Mouse (Mus musculus) embryonic facial prominence, embryonic 12.5 days (tissue): ENCODE data around the gene Fam214b. TPM values are rescaled to one million over a fixed set of nuclear protein-coding genes. Genes with fewer than 3 reads are reported as not detected.

Source experiments
- ATAC-seq: fragments of 200-750 bp; cut with Nextera tagmentation; 2 replicates; pipeline ENCODE4 v1.8.0; 2017; ENCODE audit not compliant: insufficient number of reproducible peaks, insufficient read depth, low FRiP score, low TSS enrichment
- H3K27ac ChIP-seq: fragments of 300-500 bp; sonication (generic); 2 replicates; pipeline ENCODE4 v1.5.1; 2016; ENCODE audit warnings: mild to moderate bottlenecking
- H3K27me3 ChIP-seq: fragments of 300-500 bp; sonication (generic); 2 replicates; pipeline ENCODE4 v1.6.1; 2016; ENCODE audit warnings: mild to moderate bottlenecking, moderate library complexity
- H3K36me3 ChIP-seq: fragments of 300-500 bp; sonication (generic); 2 replicates; pipeline ENCODE4 v1.6.1; 2016; ENCODE audit warnings: mild to moderate bottlenecking
- H3K4me1 ChIP-seq: fragments of 300-500 bp; sonication (generic); 2 replicates; pipeline ENCODE4 v1.6.1; 2016
- H3K4me2 ChIP-seq: fragments of 300-500 bp; sonication (generic); replicated peaks from 2 replicates; pipeline ENCODE4 v1.6.1; 2016; ENCODE audit warnings: mild to moderate bottlenecking, moderate library complexity
- H3K4me3 ChIP-seq: fragments of 300-500 bp; sonication (generic); 2 replicates; pipeline ENCODE4 v1.5.1; 2016; ENCODE audit warnings: mild to moderate bottlenecking
- H3K9ac ChIP-seq: fragments of 300-500 bp; sonication (generic); 2 replicates; pipeline ENCODE4 v1.6.1; 2016; ENCODE audit warnings: mild to moderate bottlenecking, moderate library complexity
- H3K9me3 ChIP-seq: fragments of 300-500 bp; sonication (generic); 2 replicates; pipeline ENCODE4 v1.6.1; 2016; ENCODE audit warnings: mild to moderate bottlenecking, moderate library complexity
- WGBS: fragments of 180-500 bp; shearing (Covaris S2); methylation state at CpG from one replicate; pipeline ENCODE4 v1.1.7; 2016; 5-methylcytosine and 5-hydroxymethylcytosine counted together
- polyA plus RNA-seq: library from polyadenylated mRNA; unstranded; fragments of >200 nt; fragmentation: Nextera tagmentation; extraction: Ambion mirVana; gene quantifications from 2 replicates; pipeline ENCODE4 v1.2.1, GENCODE M21; 2016

Fam214b gene
- polyA plus RNA-seq, 1 experiment from 2014 or later = 20.4 TPM

GRCm38 (mm10) chr4:43037860-43038566 lies 8.0 kb downstream of the Fam214b start:
- WGBS = 67% methylated on average over 4 of the region's 4 CpGs
- Histone ChIP-seq H3K27me3 (no peaks in the 10 kb centered on the region), H3K27ac (no peak overlapping the region), H3K4me3 (no peak overlapping the region), H3K4me2 (no peak overlapping the region; the same call in 1 of the 2 replicates), H3K36me3 (peaks cover 35% of the 10 kb centered on the region), H3K9ac (no peak overlapping the region), H3K4me1 (peaks cover 11% of the 10 kb centered on the region), H3K9me3 (no peaks in the 10 kb centered on the region)
- no peak for ATAC-seq

GRCm38 (mm10) chr4:43036356-43036755 lies 9.7 kb downstream of the Fam214b start:
- no peaks in the 10 kb centered on the region for H3K9me3 ChIP-seq
- WGBS = 85% methylated on average over 10 of the region's 10 CpGs
- H3K9ac ChIP-seq = no peak overlapping the region
- H3K4me2 ChIP-seq = no peak overlapping the region
- H3K27me3 ChIP-seq = no peaks in the 10 kb centered on the region
- no peak for ATAC-seq
- no peak overlapping the region for H3K4me3 ChIP-seq
- peaks cover 18% of the 10 kb centered on the region for H3K4me1 ChIP-seq
- peaks cover 35% of the 10 kb centered on the region for H3K36me3 ChIP-seq
- H3K27ac ChIP-seq = no peak overlapping the region

- Histone ChIP-seq H3K36me3 (peaks cover 35% of the 10 kb centered on the region), H3K4me2 (no peak overlapping the region), H3K4me3 (no peak overlapping the region), H3K27ac (no peak overlapping the region), H3K9ac (no peak overlapping the region), H3K9me3 (no peaks in the 10 kb centered on the region), H3K4me1 (peaks cover 18% of the 10 kb centered on the region), H3K27me3 (no peaks in the 10 kb centered on the region)
- WGBS = 88% methylated on average over 6 of the region's 6 CpGs
- ATAC-seq = no peak
Observed at GRCm38 (mm10) chr4:43035851-43036250, 10.2 kb downstream of the Fam214b start.

- peaks cover 49% of the 10 kb centered on the region for H3K36me3 ChIP-seq
- peaks cover 16% of the 10 kb centered on the region for H3K4me1 ChIP-seq
- no peak overlapping the region for H3K9ac ChIP-seq
- H3K27me3 ChIP-seq = no peaks in the 10 kb centered on the region
- no peak overlapping the region for H3K27ac ChIP-seq
- ATAC-seq = no peak
- no peak overlapping the region for H3K4me2 ChIP-seq
- no peaks in the 10 kb centered on the region for H3K9me3 ChIP-seq
- WGBS = 84% methylated on average over 14 of the region's 14 CpGs
- H3K4me3 ChIP-seq = no peak overlapping the region
Observed at GRCm38 (mm10) chr4:43033481-43033880, 12.5 kb downstream of the Fam214b start.

GRCm38 (mm10) chr4:43032501-43032900 lies 13.5 kb downstream of the Fam214b start:
- Histone ChIP-seq H3K4me2 (no peak overlapping the region), H3K27me3 (no peaks in the 10 kb centered on the region), H3K9me3 (no peaks in the 10 kb centered on the region), H3K9ac (no peak overlapping the region), H3K4me3 (no peak overlapping the region), H3K4me1 (peaks cover 16% of the 10 kb centered on the region), H3K36me3 (peaks cover 58% of the 10 kb centered on the region), H3K27ac (0 out of 2 replicates have a peak overlapping the region, but pooled peaks have one; percentile 17)
- ATAC-seq = no peak
- 100% methylated on average over 1 of the region's 1 CpGs for WGBS

GRCm38 (mm10) chr4:43031237-43031995 lies 14.6 kb downstream of the Fam214b start, which contains the start of gene Stoml2:
Gene Stoml2, minus strand, starts transcription at chr4:43031710.
- Histone ChIP-seq H3K9ac (peak within 1 kb of the TSS; percentile 85), H3K9me3 (no peaks in the 10 kb centered on the region), H3K27ac (peak within 1 kb of the TSS; percentile 88), H3K27me3 (no peaks in the 10 kb centered on the region), H3K4me3 (peak within 1 kb of the TSS; percentile 72), H3K4me1 (peaks cover 16% of the 10 kb centered on the region), H3K4me2 (peak within 1 kb of the TSS; percentile 79), H3K36me3 (peaks cover 65% of the 10 kb centered on the region)
- under 1% methylated on average over 38 of the region's 38 CpGs for WGBS
- ATAC-seq = peak; percentile 92

GRCm38 (mm10) chr4:43030780-43031230 lies 15.2 kb downstream of the Fam214b start:
- ATAC-seq = peak; percentile 25; the same call in 1 of the 2 replicates
- WGBS = 2% methylated on average over 28 of the region's 28 CpGs
- Histone ChIP-seq H3K4me2 (peak overlapping the region; percentile 79), H3K27me3 (no peaks in the 10 kb centered on the region), H3K36me3 (peaks cover 59% of the 10 kb centered on the region), H3K4me3 (peak overlapping the region; percentile 72), H3K27ac (peak overlapping the region; percentile 88), H3K4me1 (peaks cover 16% of the 10 kb centered on the region), H3K9me3 (no peaks in the 10 kb centered on the region), H3K9ac (peak overlapping the region; percentile 85)

GRCm38 (mm10) chr4:43030352-43030751 lies 15.7 kb downstream of the Fam214b start:
- Histone ChIP-seq H3K9ac (peak overlapping the region; percentile 85), H3K4me3 (peak overlapping the region; percentile 72), H3K9me3 (no peaks in the 10 kb centered on the region), H3K4me1 (peaks cover 16% of the 10 kb centered on the region), H3K27ac (peak overlapping the region; percentile 88; the same call in 1 of the 2 replicates), H3K4me2 (peak overlapping the region; percentile 79), H3K27me3 (no peaks in the 10 kb centered on the region), H3K36me3 (peaks cover 55% of the 10 kb centered on the region)
- WGBS = 77% methylated on average over 9 of the region's 9 CpGs
- ATAC-seq = no peak

- Histone ChIP-seq H3K4me2 (no peak overlapping the region), H3K9ac (no peak overlapping the region; the same call in 1 of the 2 replicates), H3K36me3 (peaks cover 50% of the 10 kb centered on the region), H3K4me3 (no peak overlapping the region), H3K27ac (no peak overlapping the region), H3K9me3 (no peaks in the 10 kb centered on the region), H3K27me3 (no peaks in the 10 kb centered on the region), H3K4me1 (peaks cover 20% of the 10 kb centered on the region)
- 90% methylated on average over 9 of the region's 9 CpGs for WGBS
- no peak for ATAC-seq
Observed at GRCm38 (mm10) chr4:43029749-43030148, 16.3 kb downstream of the Fam214b start.

GRCm38 (mm10) chr4:43029121-43029520 lies 16.9 kb downstream of the Fam214b start:
- no peak for ATAC-seq
- H3K36me3 ChIP-seq = peaks cover 44% of the 10 kb centered on the region
- no peaks in the 10 kb centered on the region for H3K27me3 ChIP-seq
- H3K9ac ChIP-seq = no peak overlapping the region; the same call in 1 of the 2 replicates
- WGBS = 86% methylated on average over 7 of the region's 7 CpGs
- peaks cover 26% of the 10 kb centered on the region for H3K4me1 ChIP-seq
- no peak overlapping the region for H3K4me3 ChIP-seq
- H3K9me3 ChIP-seq = no peaks in the 10 kb centered on the region
- H3K4me2 ChIP-seq = no peak overlapping the region
- no peak overlapping the region for H3K27ac ChIP-seq

- Histone ChIP-seq H3K27me3 (no peaks in the 10 kb centered on the region), H3K4me1 (peaks cover 17% of the 10 kb centered on the region), H3K9ac (peak within 1 kb of the TSS; percentile 53), H3K27ac (peak within 1 kb of the TSS; percentile 88), H3K4me2 (peak within 1 kb of the TSS; percentile 72), H3K4me3 (peak within 1 kb of the TSS; percentile 62), H3K36me3 (peaks cover 62% of the 10 kb centered on the region), H3K9me3 (no peaks in the 10 kb centered on the region)
- peak; percentile 82 for ATAC-seq
- WGBS = 7% methylated on average over 42 of the region's 42 CpGs
Observed at GRCm38 (mm10) chr4:43025084-43025960, 20.7 kb downstream of the Fam214b start, which contains the start of gene Pigo. Gene Pigo, minus strand, starts transcription at chr4:43025819.
